Mouse (Mus musculus): ENCODE measurements around the gene Kcna10. TPM values are rescaled to one million over a fixed set of nuclear protein-coding genes. Genes with fewer than 3 reads are reported as not detected.

Kcna10 gene
- polyA plus RNA-seq, 1 experiment, result 0.19 TPM

DNA sequence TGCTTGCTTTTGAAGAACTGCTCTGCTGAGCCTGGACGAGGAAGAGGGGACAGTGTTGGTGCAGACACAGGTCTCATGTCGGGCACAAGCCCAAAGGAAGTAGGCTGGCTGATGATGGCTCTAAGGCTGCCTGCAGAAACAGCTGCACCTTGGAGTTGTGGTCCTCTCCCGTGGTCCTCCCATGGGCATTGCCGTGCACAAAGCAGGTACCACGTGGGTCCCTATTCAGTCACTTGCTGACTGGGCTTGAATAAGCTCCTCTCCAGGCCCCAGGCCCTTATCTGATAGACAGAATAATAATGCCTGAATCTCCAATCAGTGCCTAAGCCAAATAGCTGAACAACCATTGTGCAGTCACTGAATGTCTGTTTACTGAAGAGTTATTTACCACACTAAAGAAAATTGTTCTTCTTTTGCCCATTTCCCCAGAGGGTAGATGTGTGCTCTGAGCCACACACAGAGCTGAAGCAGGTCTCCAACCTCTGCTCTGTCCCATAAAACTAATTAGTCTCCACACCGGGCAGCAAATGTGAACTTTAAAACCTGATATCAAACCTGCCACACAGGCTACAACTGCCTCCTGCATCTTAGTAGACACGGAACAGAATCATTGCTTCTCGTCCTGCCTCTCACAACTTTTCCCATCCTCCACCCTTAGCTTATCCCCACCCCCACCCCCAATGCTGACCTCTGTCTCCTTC is 33.7 kb downstream of the Kcna10 start:
- TF ChIP-seq CTCF (IDR thresholded peaks at IDR 0.05; ENCODE audit: extremely low read depth, insufficient read depth, low read length), result no peak
- no peak for TF ChIP-seq POLR2A (IDR thresholded peaks at IDR 0.05; ENCODE audit: extremely low read depth, insufficient read depth, low read length)
- H3K4me1 ChIP-seq (ENCODE audit: control insufficient read depth, insufficient read depth, low read length), result no peaks in the 10 kb centered on the region

DNA sequence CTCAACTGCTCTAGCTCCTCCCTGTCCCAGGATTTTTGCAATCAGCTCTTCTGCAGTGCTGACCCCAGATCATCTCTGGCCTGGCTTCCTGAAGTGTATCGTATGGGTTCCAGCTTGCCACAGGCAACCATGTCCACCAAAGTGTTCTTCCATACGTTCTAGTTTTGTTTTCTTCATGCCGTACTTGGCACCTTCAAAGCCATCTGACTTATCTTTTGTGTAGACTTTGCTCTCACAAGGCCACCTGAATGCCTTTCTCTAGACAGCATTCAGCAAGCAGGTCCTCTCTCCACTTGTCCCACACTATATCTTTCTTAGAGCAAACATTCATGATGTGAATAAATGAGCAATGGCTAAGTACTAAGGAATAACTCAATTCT is 34.2 kb downstream of the Kcna10 start:
- no peaks in the 10 kb centered on the region for H3K4me1 ChIP-seq (ENCODE audit: control insufficient read depth, insufficient read depth, low read length)
- no peak overlapping the region for H3K4me3 ChIP-seq (ENCODE audit: insufficient read depth, low read length)
- H3K27ac ChIP-seq (ENCODE audit: insufficient read depth, low read length), result no peak overlapping the region
- TF ChIP-seq POLR2A (IDR thresholded peaks at IDR 0.05; ENCODE audit: extremely low read depth, insufficient read depth, low read length) (no peak), CTCF (IDR thresholded peaks at IDR 0.05; ENCODE audit: extremely low read depth, insufficient read depth, low read length) (no peak)

More for the DNA sequence above, 33.7 kb downstream of the Kcna10 start:
- no peak overlapping the region for H3K27ac ChIP-seq (ENCODE audit: insufficient read depth, low read length)
- no peak overlapping the region for H3K4me3 ChIP-seq (ENCODE audit: insufficient read depth, low read length)

DNA sequence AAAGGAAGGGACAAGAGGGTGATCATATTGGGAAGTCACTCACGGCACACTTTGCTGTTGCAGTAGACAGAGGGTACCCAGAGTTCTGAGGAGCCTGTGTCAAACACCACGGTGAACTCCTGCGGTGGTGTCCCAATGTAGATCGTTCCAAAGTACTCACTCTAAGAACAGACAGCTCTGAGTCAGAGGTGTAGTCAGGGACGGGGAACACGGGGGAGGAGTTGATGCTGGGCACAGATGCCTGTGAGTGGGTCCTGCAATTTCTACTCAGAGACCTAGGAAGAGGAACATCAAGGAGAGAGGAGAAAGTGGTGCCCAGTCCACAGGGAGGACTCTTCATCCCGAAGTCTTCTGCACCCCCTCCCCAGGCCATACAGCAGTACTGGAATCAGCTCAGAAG is 35.7 kb downstream of the Kcna10 start:
- Histone ChIP-seq H3K4me3 (ENCODE audit: insufficient read depth, low read length) (no peak overlapping the region), H3K27ac (ENCODE audit: insufficient read depth, low read length) (no peak overlapping the region), H3K4me1 (ENCODE audit: control insufficient read depth, insufficient read depth, low read length) (no peaks in the 10 kb centered on the region)
- TF ChIP-seq CTCF (IDR thresholded peaks at IDR 0.05; ENCODE audit: extremely low read depth, insufficient read depth, low read length), result no peak
- no peak for TF ChIP-seq POLR2A (IDR thresholded peaks at IDR 0.05; ENCODE audit: extremely low read depth, insufficient read depth, low read length)

DNA sequence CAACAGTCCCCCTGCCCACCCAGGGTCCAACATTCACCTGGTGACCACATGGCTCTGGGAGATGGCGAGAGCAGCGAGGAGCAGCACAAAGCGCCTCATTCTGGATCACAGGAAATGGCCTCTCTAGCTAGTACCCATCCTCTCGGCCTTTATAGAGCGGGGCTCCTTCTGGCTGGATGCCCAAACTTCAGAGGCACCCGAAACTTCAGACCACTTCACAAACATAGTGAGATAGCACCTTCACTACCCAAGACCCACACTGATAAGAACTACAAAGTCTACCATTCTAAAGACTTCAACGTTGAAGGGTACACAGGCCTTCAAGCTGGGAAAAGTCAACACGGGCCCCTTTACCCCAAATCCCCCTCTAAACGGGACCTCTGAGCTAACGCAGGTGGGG is 38.8 kb downstream of the Kcna10 start, which contains the start of gene Cym:
Cym (minus strand) TSS at position 125 of the 400 bp plus-strand sequence.
- TF ChIP-seq CTCF (IDR thresholded peaks at IDR 0.05; ENCODE audit: extremely low read depth, insufficient read depth, low read length) (no peak), POLR2A (IDR thresholded peaks at IDR 0.05; ENCODE audit: extremely low read depth, insufficient read depth, low read length) (no peak)
- H3K4me3 ChIP-seq (ENCODE audit: insufficient read depth, low read length), result no peak within 1 kb of the TSS
- no peaks in the 10 kb centered on the region for H3K4me1 ChIP-seq (ENCODE audit: control insufficient read depth, insufficient read depth, low read length)
- no peak within 1 kb of the TSS for H3K27ac ChIP-seq (ENCODE audit: insufficient read depth, low read length)

DNA sequence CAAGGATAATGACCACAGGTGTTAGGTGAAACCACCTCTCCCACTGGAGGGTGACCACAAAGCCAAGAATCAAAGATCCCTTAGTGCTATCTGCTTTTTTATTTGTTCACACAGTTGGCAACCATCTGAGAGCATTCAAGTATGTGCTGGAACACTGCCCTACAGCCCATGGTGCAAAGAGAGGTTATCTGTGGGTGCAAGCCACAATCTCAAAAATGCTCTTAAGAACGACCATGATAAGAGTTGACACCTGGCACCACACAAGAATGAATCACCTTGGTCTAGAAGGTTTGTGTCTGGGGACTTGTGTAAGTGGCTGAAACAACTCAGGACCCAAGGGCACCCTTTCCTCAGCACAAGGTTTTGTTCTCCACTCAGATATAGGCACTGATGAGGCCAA is 40.4 kb downstream of the Kcna10 start:
- Histone ChIP-seq H3K4me3 (ENCODE audit: insufficient read depth, low read length) (no peak overlapping the region), H3K4me1 (ENCODE audit: control insufficient read depth, insufficient read depth, low read length) (no peaks in the 10 kb centered on the region), H3K27ac (ENCODE audit: insufficient read depth, low read length) (no peak overlapping the region)
- no peak for TF ChIP-seq CTCF (IDR thresholded peaks at IDR 0.05; ENCODE audit: extremely low read depth, insufficient read depth, low read length)

DNA sequence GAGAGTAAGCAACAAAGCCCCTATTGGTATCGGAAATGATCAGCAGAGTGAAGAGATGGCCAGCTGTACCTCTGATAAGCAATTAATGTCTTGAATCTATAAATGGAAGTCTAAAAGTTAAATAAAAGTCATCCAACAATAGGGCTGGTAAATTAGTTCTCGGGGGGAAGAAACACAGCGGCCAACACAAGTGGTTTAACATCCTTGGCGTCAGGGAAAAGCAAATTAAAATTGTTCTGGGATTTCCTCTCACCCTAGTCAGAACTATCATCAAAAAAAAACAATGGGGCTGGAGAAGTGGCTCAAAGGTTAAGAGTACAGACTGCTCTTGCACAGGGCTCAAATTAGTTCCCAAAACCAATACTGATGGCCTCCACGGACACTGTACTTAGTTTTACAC is 43.0 kb downstream of the Kcna10 start:
- Histone ChIP-seq H3K4me3 (ENCODE audit: insufficient read depth, low read length) (no peak overlapping the region), H3K27ac (ENCODE audit: insufficient read depth, low read length) (no peak overlapping the region), H3K4me1 (ENCODE audit: control insufficient read depth, insufficient read depth, low read length) (no peaks in the 10 kb centered on the region)
- TF ChIP-seq CTCF (IDR thresholded peaks at IDR 0.05; ENCODE audit: extremely low read depth, insufficient read depth, low read length), result no peak
- TF ChIP-seq POLR2A (IDR thresholded peaks at IDR 0.05; ENCODE audit: extremely low read depth, insufficient read depth, low read length), result no peak

DNA sequence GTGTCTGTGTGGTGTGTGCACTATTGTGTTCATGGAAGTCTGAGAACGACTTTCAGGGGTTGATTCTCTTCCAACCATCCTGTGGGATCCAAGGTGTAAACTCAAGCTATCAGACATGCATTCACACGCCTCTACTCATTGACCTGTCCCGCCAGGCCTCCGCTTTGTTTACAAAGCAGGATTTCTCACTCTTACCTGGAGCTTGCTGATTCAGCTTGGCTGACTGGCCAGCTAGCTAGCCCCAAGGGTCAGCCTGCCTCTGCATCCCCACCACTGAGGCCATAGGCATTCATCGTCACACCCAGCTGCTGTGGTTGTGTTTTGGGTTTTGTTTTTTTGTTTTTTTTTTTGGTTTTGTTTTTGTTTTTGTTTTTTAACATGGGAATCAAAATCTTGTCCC is 46.4 kb downstream of the Kcna10 start:
- Histone ChIP-seq H3K4me3 (ENCODE audit: insufficient read depth, low read length) (no peak overlapping the region), H3K4me1 (ENCODE audit: control insufficient read depth, insufficient read depth, low read length) (no peaks in the 10 kb centered on the region), H3K27ac (ENCODE audit: insufficient read depth, low read length) (no peak overlapping the region)
- TF ChIP-seq CTCF (IDR thresholded peaks at IDR 0.05; ENCODE audit: extremely low read depth, insufficient read depth, low read length) (no peak), POLR2A (IDR thresholded peaks at IDR 0.05; ENCODE audit: extremely low read depth, insufficient read depth, low read length) (no peak)

DNA sequence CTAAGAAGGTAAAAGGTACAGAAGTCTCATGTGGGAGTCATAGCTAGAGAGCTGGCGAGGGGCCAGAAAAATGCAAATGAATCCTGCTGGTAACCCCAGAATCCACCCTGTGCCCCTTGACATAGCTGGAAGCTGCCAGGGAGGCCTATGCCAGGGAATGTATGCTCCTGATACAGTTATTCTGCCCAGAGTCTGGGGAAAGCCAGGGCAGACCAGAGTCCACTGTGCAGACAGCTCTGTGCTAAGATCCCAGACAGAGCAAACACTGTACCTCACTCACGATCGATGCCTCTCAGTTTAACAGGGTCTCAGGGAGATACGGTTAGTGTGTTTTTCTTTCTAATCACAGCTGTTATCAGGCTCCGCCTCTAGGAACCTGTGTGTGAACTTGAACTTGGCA is 47.0 kb downstream of the Kcna10 start:
- H3K27ac ChIP-seq (ENCODE audit: insufficient read depth, low read length), result no peak overlapping the region
- no peak overlapping the region for H3K4me3 ChIP-seq (ENCODE audit: insufficient read depth, low read length)
- H3K4me1 ChIP-seq (ENCODE audit: control insufficient read depth, insufficient read depth, low read length), result no peaks in the 10 kb centered on the region
- TF ChIP-seq CTCF (IDR thresholded peaks at IDR 0.05; ENCODE audit: extremely low read depth, insufficient read depth, low read length), result no peak
- TF ChIP-seq POLR2A (IDR thresholded peaks at IDR 0.05; ENCODE audit: extremely low read depth, insufficient read depth, low read length), result no peak

DNA sequence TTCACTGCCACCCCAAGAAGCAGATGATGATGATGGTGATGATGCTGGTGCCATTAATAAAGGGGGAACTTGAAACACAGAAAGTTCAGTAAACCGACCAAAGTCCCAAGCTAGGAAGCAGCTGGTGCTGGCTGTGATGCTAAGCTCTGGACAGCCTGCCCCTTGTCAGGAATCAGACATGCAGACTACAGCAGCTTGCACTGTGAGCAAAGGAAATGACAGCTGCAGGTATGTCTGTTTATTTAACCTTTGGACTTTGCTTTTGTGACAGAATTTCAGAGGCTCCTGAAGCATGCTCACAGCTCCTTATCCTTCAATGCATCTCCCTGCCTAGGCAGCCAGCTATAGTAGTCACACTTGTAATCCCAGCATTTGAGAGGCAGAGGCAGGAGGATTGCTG is 47.7 kb downstream of the Kcna10 start, which contains the start of gene A630076J17Rik:
A630076J17Rik (plus strand) TSS at position 88 of the 400 bp plus-strand sequence.
- H3K27ac ChIP-seq (ENCODE audit: insufficient read depth, low read length), result no peak within 1 kb of the TSS
- no peaks in the 10 kb centered on the region for H3K4me1 ChIP-seq (ENCODE audit: control insufficient read depth, insufficient read depth, low read length)
- TF ChIP-seq CTCF (IDR thresholded peaks at IDR 0.05; ENCODE audit: extremely low read depth, insufficient read depth, low read length), result no peak
- no peak for TF ChIP-seq POLR2A (IDR thresholded peaks at IDR 0.05; ENCODE audit: extremely low read depth, insufficient read depth, low read length)
- no peak within 1 kb of the TSS for H3K4me3 ChIP-seq (ENCODE audit: insufficient read depth, low read length)

DNA sequence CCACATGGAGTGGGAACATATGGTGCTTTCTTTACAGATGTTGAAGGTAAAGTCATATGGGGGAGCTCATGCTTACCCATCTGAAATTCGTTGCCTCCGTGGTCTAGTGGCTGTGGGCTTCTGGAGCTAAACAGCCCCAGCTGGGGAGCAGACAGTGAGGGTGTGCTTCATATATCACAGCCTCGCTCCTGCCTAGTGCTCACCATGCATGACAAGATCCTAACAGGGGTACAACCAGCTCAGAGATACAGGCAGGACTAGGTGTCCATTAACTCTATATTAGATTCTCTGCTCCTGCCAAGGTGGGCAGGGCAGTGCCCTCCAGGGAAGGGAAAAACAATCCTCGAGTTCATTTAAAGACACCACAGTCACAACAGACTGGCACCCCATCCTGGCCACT is 48.3 kb downstream of the Kcna10 start:
- Histone ChIP-seq H3K4me1 (ENCODE audit: control insufficient read depth, insufficient read depth, low read length) (no peaks in the 10 kb centered on the region), H3K4me3 (ENCODE audit: insufficient read depth, low read length) (no peak overlapping the region), H3K27ac (ENCODE audit: insufficient read depth, low read length) (no peak overlapping the region)
- TF ChIP-seq POLR2A (IDR thresholded peaks at IDR 0.05; ENCODE audit: extremely low read depth, insufficient read depth, low read length) (no peak), CTCF (IDR thresholded peaks at IDR 0.05; ENCODE audit: extremely low read depth, insufficient read depth, low read length) (no peak)
